Mouse (Mus musculus) liver, embryonic 18 days (tissue): ENCODE data around the gene Asz1. TPM values are rescaled to one million over a fixed set of nuclear protein-coding genes. Genes with fewer than 3 reads are reported as not detected.

Experiments used
- polyA plus RNA-seq: library from polyadenylated mRNA; depleted of rRNA; stranded (reverse); fragments of >200 nt; gene quantifications from 2 replicates; pipeline ENCODE4 v1.2.3, GENCODE M21; 2012; rRNA removed

The Asz1 gene
- polyA plus RNA-seq: 0.01 TPM in 1 of 2 replicates, not detected in the other

DNA sequence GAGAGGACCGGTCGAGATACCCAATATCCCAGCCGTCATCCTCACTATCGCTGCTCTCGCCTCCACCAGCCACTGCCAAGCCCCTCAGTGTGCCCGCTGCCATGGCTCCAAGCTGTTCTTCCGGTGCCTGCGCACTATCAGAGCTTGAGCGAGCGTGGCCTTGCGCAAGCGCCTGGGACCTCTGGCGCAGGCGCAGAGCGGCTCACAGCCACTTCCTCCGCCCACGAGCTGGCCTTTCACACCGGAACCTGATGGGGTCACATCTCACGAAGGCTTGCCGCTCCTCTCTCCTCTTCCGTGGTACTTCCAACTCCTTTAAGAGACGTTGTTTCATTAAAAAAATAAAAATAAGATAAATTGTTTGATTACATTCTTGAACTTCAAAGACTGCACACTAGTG, at the start of gene Asz1:
Gene Asz1 (minus strand): TSS at position 128 of the 400 bp plus-strand sequence.

GRCm38 (mm10) chr6:18029746-18030656, 78.9 kb downstream of the Asz1 start, which contains the start of gene Wnt2:
Gene Wnt2, minus strand, starts transcription at chr6:18030585.

Other genes starting within 250 kb of the Asz1 start
- gene Wnt2, start 78.5 kb downstream of the Asz1 start, polyA plus RNA-seq: 1.4 and 1.5 TPM in 2 replicates
- gene Cftr, start 61.6 kb upstream of the Asz1 start, polyA plus RNA-seq: 0.02 and 0.06 TPM in 2 replicates